Mouse (Mus musculus) kidney, embryonic 16.5 days (tissue): Measurements from ENCODE around the gene Fau. TPM values are rescaled to one million over a fixed set of nuclear protein-coding genes. Genes with fewer than 3 reads are reported as not detected.
"Not testable (repeated sequence)": the region's sequence is repeated elsewhere in the genome, so short reads cannot be mapped to it uniquely, and the experiment has no call there.

ENCODE experiments used
- ATAC-seq: fragments of 200-750 bp; cut with Nextera tagmentation; 2 replicates; pipeline ENCODE4 v1.8.0; 2017; ENCODE audit warnings: moderate TSS enrichment; ENCODE audit not compliant: low FRiP score, low TSS enrichment
- H3K27ac ChIP-seq: fragments of 300-500 bp; sonication (generic); 2 replicates; pipeline ENCODE4 v1.5.1; 2014; ENCODE audit warnings: low read length
- H3K27me3 ChIP-seq: fragments of 300-500 bp; sonication (generic); 2 replicates; pipeline ENCODE4 v1.6.1; 2014; ENCODE audit warnings: low read length, control low read depth, mixed read lengths; ENCODE audit not compliant: insufficient read depth
- H3K36me3 ChIP-seq: fragments of 300-500 bp; sonication (generic); 2 replicates; pipeline ENCODE4 v1.6.1; 2014; ENCODE audit warnings: low read length, control low read depth, mixed read lengths; ENCODE audit not compliant: insufficient read depth
- H3K4me1 ChIP-seq: fragments of 300-500 bp; sonication (generic); 2 replicates; pipeline ENCODE4 v1.6.1; 2014; ENCODE audit warnings: low read length, control low read depth, mixed read lengths; ENCODE audit not compliant: insufficient read depth
- H3K4me2 ChIP-seq: fragments of 300-500 bp; sonication (generic); replicated peaks from 2 replicates; pipeline ENCODE4 v1.6.1; 2014; ENCODE audit warnings: low read depth, low read length
- H3K4me3 ChIP-seq: fragments of 300-500 bp; sonication (generic); 2 replicates; pipeline ENCODE4 v1.5.1; 2014; ENCODE audit warnings: mild to moderate bottlenecking, low read length
- H3K9ac ChIP-seq: fragments of 300-500 bp; sonication (generic); replicated peaks from 2 replicates; pipeline ENCODE4 v1.6.1; 2014; ENCODE audit warnings: low read length
- H3K9me3 ChIP-seq: fragments of 300-500 bp; sonication (generic); 2 replicates; pipeline ENCODE4 v1.6.1; 2016; ENCODE audit warnings: low read length, control low read depth
- WGBS: fragments of 180-500 bp; shearing (Covaris S2); extraction: QIAGEN DNeasy Blood & Tissue Kit; methylation state at CpG from one replicate; pipeline ENCODE4 v1.1.7; 2014; 5-methylcytosine and 5-hydroxymethylcytosine counted together
- polyA plus RNA-seq: library from polyadenylated mRNA; unstranded; fragments of >200 nt; fragmentation: Nextera tagmentation; extraction: Ambion mirVana; gene quantifications from 2 replicates; pipeline ENCODE4 v1.2.1, GENCODE M21; 2015

The Fau gene
- polyA plus RNA-seq, 1 experiment from 2014 or later, result 690 TPM

DNA sequence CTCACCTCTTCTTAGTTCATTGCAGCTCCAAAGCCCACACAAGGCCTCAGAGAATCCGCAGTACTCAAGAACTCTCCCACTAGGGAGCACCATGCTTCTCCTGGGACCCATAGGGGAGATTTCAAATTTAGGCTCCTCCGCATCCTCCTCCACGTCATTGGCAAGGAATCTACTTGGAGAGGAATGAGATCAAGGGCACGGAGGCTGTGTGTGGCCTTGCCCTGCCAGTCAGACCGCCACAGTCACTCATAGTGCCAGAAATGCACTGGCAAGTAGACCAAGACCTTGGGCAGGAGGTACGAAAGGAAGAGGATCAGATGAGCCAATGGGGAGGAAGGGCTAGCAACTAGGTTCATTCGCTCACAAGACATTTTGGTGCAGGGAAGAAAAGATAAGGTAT lies 33.7 kb upstream of the Fau start:
- Histone ChIP-seq H3K36me3 (no peaks in the 10 kb centered on the region), H3K9ac (no peak overlapping the region), H3K4me1 (no peaks in the 10 kb centered on the region), H3K27me3 (no peaks in the 10 kb centered on the region), H3K4me3 (no peak overlapping the region), H3K9me3 (no peaks in the 10 kb centered on the region), H3K27ac (no peak overlapping the region), H3K4me2 (no peak overlapping the region)
- ATAC-seq, result no peak
- WGBS, result 74% methylated on average over 7 of the region's 7 CpGs

DNA sequence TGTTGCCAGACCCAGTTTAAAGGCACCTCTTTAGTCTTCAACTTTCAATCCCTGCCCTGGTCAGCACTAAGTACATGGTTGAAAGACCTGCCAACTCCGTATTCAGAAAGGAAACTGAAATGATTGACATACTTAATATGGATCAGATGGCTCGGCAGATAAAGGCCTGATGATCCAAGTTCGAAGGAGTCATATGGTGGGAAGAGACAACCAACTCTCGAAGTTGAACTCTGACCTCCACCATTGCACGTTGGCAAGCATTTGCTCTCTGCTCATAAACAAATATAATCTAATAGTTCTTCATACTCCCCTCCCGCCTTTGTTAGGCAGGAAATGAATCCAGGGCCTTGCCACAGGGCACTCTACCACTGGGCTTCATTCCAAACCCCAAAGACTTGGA lies 28.7 kb upstream of the Fau start:
- Histone ChIP-seq H3K27me3 (no peaks in the 10 kb centered on the region), H3K27ac (no peak overlapping the region), H3K4me1 (no peaks in the 10 kb centered on the region), H3K9ac (no peak overlapping the region), H3K4me2 (no peak overlapping the region), H3K9me3 (no peaks in the 10 kb centered on the region), H3K36me3 (no peaks in the 10 kb centered on the region), H3K4me3 (no peak overlapping the region)
- ATAC-seq, result no peak
- WGBS, result 85% methylated on average over 6 of the region's 6 CpGs

DNA sequence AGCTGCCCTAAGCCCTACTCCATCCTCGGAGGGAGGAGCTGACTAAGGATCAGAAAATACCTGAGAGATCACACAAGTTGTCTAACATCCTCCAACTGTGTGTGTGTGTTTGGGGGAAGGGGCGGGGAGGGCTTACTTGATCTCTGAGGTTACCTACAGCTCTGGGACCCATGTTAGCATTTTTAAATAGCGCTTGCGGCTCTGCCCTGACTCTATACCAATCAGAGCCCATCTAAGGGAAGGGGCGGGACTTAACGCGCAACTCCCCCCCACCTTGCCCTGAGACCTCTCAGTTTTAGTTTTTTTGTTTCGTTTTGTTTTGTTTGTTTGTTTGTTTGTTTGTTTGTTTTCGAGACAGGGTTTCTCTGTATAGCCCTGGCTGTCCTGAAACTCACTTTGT lies 28.2 kb upstream of the Fau start:
- H3K4me3 ChIP-seq, result no peak overlapping the region
- H3K27me3 ChIP-seq, result no peaks in the 10 kb centered on the region
- no peak for ATAC-seq
- no peaks in the 10 kb centered on the region for H3K9me3 ChIP-seq
- no peak overlapping the region for H3K4me2 ChIP-seq
- WGBS, result 80% methylated on average over 9 of the region's 9 CpGs
- no peak overlapping the region for H3K9ac ChIP-seq
- no peaks in the 10 kb centered on the region for H3K4me1 ChIP-seq
- no peaks in the 10 kb centered on the region for H3K36me3 ChIP-seq
- no peak overlapping the region for H3K27ac ChIP-seq

DNA sequence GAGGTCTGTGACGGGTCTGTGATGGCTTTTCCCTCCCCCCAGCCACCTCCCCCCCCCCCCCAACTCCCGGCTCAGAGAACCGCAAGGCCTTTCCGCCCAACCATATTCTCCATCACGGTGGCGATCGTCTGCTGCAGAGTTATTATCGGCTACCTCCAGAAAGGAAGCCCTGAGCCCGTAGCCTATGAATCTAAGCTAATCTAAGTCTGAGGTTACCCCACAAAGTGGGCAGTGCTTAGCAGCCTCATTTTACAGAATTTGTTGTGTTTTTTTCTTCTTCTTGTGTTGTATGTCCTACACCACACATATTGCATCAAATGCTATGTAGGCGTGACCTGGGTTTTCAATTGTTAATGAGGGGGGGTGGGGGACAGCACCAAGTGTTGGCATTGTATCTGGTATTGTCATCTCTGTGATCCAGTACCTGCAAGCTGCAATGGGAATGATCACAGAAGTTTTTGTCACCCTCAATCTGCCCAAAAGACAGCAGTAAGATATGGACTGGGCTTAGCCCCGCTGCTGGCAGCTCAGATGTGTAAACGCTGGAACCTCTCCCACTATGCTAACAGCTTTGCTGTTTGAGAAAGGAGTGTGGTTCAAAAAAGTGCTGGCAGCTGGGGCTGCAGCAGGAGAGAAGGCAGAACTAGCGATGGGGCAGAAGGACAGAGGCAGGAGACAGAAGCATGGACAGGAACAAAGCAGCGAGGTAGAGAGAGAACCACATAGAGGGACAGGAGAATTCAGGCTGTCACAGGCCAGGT lies 26.9 kb upstream of the Fau start:
- no peak overlapping the region for H3K4me3 ChIP-seq
- H3K4me1 ChIP-seq, result no peaks in the 10 kb centered on the region
- WGBS, result 74% methylated on average over 14 of the region's 14 CpGs
- no peaks in the 10 kb centered on the region for H3K9me3 ChIP-seq
- no peak overlapping the region for H3K9ac ChIP-seq
- H3K27me3 ChIP-seq, result no peaks in the 10 kb centered on the region
- no peaks in the 10 kb centered on the region for H3K36me3 ChIP-seq
- no peak overlapping the region for H3K27ac ChIP-seq
- no peak overlapping the region for H3K4me2 ChIP-seq
- no peak for ATAC-seq

DNA sequence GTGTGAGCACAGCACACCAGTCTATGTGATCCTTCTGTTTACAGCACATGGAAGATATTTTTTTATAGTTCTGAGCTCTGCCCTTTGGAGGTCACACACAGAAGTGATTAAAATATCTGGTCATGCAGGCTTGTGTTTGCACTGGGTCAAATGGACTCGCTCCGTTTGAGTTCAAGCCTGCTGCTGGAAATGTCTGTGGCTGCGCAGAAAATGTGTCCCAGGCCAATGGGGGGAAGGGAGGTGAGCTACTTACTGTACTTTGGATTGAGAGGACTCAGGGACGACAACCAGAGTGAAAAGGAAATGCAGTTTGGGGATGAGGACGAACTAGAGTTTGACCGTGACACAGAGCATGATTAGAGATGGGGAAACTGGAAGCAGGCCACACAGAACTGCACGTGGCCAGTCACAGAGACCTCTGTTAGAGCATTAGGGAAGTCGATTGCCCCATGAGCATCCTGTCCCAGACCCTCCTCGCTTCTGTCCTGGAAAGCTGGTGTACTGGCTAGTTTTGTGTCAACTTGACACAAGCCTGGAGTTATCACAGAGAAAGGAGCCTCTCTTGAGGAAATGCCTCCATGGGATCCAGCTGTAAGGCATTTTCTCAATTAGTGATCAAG lies 21.6 kb upstream of the Fau start:
- Histone ChIP-seq H3K4me2 (no peak overlapping the region), H3K36me3 (no peaks in the 10 kb centered on the region), H3K27me3 (no peaks in the 10 kb centered on the region), H3K27ac (no peak overlapping the region), H3K4me3 (no peak overlapping the region), H3K4me1 (no peaks in the 10 kb centered on the region), H3K9me3 (no peaks in the 10 kb centered on the region), H3K9ac (no peak overlapping the region)
- 74% methylated on average over 9 of the region's 9 CpGs for WGBS
- ATAC-seq, result no peak

DNA sequence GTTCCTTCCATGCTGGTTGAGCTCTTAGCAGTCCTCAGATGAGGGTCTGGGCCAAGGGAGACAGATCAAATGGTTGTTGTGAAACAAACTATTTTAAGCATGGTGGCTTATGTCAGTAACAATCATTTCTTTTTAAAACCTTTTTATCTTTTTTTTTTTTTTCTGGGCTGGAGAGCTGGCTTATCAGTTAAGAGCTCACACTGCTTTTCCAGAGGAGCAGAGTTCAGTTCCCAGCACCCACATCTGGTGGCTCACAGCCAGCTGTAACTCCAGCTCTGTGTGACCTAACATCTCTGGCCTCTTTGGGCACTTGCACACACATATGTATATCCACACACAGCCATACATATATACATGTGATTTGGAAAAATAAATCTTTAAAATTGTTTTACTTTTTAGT lies 19.9 kb upstream of the Fau start:
- H3K4me2 ChIP-seq, result no peak overlapping the region
- no peaks in the 10 kb centered on the region for H3K36me3 ChIP-seq
- H3K4me1 ChIP-seq, result peaks cover 11% of the 10 kb centered on the region; the same call in 1 of the 2 replicates
- no peaks in the 10 kb centered on the region for H3K27me3 ChIP-seq
- no peak overlapping the region for H3K27ac ChIP-seq
- no peak overlapping the region for H3K9ac ChIP-seq
- ATAC-seq, result no peak
- no peak overlapping the region for H3K4me3 ChIP-seq
- no peaks in the 10 kb centered on the region for H3K9me3 ChIP-seq

DNA sequence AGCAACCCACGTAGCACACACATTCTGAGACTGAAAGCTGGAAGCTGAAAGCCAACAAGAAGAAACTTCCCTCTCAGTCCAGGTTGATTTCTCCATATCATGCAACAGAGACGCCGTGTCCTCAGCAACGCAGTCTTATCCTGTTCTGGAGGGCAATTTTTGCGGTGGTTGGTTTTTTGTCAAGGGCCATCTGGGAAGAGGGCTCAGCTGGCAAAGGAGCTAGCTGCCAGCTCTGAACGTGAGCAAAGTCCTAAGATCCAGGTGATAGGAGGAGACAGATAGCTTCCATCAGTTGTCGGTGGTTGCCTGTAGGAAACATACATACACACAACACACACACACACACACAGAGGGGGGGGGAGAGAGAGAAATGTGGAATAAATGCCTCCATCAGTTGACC lies 19.3 kb upstream of the Fau start:
- Histone ChIP-seq H3K9me3 (no peaks in the 10 kb centered on the region), H3K4me3 (no peak overlapping the region), H3K9ac (no peak overlapping the region), H3K36me3 (no peaks in the 10 kb centered on the region), H3K4me2 (no peak overlapping the region), H3K27me3 (no peaks in the 10 kb centered on the region), H3K27ac (no peak overlapping the region), H3K4me1 (peaks cover 11% of the 10 kb centered on the region; the same call in 1 of the 2 replicates)
- no peak for ATAC-seq
- 78% methylated on average over 7 of the region's 7 CpGs for WGBS

DNA sequence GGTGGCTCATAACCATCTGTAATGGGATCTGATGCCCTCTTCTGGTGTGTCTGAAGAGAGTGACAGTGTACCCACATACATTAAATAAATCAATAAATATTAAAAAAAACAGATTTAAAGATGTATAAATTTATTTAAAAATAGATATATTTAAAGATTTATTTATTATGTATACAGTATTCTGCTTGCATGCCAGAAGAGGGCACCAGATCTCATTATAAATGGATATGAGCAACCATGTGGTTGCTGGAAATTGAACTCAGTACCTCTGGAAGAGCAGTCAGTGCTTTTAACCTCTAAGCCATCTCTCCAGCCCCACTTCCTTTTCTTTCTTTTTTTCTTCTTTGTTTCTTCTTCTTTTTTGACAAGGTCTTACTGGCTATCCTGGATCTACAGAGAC lies 17.6 kb upstream of the Fau start:
- no peak for ATAC-seq
- no peaks in the 10 kb centered on the region for H3K36me3 ChIP-seq
- H3K9me3 ChIP-seq, result no peaks in the 10 kb centered on the region
- no peaks in the 10 kb centered on the region for H3K27me3 ChIP-seq
- H3K4me3 ChIP-seq, result no peak overlapping the region
- H3K4me2 ChIP-seq, result no peak overlapping the region
- H3K9ac ChIP-seq, result no peak overlapping the region
- H3K4me1 ChIP-seq, result peaks cover 11% of the 10 kb centered on the region
- H3K27ac ChIP-seq, result no peak overlapping the region

DNA sequence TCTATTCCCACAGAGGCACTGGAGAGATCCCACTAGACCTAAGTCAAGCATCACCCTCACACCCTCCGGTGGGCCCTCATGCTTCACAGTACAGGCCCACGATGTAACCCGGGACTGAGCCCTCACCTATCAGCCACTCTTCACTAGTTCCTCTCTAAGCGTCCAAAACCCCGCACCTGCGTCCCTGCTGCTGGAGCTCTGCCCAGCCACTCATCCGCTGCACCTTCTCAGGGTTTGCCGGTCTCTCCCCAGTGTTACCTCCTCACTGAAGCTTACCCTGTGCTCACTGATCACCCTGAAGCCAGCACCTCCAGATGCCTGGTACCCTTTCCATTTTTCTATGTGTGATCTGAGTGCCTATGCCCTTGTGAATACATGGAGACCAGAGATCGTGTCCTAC lies 15.4 kb upstream of the Fau start:
- Histone ChIP-seq H3K4me2 (no peak overlapping the region), H3K9ac (no peak overlapping the region), H3K4me3 (no peak overlapping the region), H3K27me3 (no peaks in the 10 kb centered on the region), H3K36me3 (no peaks in the 10 kb centered on the region), H3K9me3 (no peaks in the 10 kb centered on the region), H3K27ac (peak overlapping the region; percentile 29; the same call in 1 of the 2 replicates), H3K4me1 (peaks cover 19% of the 10 kb centered on the region)
- ATAC-seq, result no peak
- WGBS, result 72% methylated on average over 9 of the region's 9 CpGs

DNA sequence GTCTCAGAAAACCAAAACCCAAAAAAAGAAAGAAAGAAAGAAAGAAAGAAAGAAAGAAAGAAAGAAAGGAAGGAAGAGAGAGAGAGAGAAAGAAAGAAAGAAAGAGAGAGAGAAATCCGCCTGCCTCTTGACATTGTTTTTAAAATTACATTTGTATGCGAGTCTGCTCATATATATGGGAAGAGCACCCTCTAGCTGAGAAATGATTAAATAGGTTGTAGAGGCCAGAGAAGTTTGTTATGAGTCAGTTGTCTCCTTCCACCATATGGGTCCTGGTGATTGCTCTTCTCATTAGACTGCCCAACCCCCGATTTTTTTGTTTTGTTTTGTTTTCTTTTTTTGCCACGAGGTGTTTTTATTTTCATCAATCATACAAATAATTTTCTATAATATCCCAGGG lies 13.5 kb upstream of the Fau start:
- H3K27ac ChIP-seq, H3K9me3 ChIP-seq, H3K9ac ChIP-seq, H3K4me3 ChIP-seq, ATAC-seq, H3K4me2 ChIP-seq, H3K27me3 ChIP-seq: not testable (repeated sequence)
- WGBS, result 58% methylated on average over 4 of the region's 4 CpGs
- Histone ChIP-seq H3K4me1 (peaks cover 27% of the 10 kb centered on the region), H3K36me3 (peaks cover 12% of the 10 kb centered on the region)
